Mouse (Mus musculus): ENCODE results near the gene Slit3.

Slit3 gene

GRCm38 (mm10) chr11:35454781-35455180 lies 333.8 kb downstream of the Slit3 start:
- DNase-seq (ENCODE audit: low read depth, low spot score) = no peak

- no peak for DNase-seq (ENCODE audit: low read depth, low spot score)
Measured at GRCm38 (mm10) chr11:35458068-35458467, 337.0 kb downstream of the Slit3 start.

DNA sequence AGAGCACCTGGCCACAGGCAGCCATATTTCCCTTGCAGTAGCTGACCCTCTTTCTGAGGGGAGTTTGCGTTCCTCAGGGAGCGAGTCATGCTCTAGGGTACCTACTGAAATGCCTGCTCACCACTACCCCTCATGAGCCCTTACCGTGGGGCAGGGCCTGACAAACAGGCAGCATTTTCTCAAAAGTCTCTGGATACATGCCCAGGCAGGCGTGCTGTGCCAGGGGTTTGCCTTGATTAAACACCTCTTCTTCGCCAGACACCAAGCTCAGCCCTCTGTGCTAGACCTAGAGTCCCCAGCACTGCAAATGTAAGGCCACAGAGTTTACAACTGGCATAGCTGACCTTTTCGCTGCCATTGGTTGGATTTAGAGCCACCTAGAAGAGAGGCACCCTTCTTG lies 345.7 kb downstream of the Slit3 start:
- no peak for DNase-seq (ENCODE audit: low read depth, low spot score)

GRCm38 (mm10) chr11:35468847-35469246 lies 347.8 kb downstream of the Slit3 start:
- no peak for DNase-seq (ENCODE audit: low read depth, low spot score)

GRCm38 (mm10) chr11:35469940-35470339 lies 348.9 kb downstream of the Slit3 start:
- DNase-seq (ENCODE audit: low read depth, low spot score) = no peak

DNA sequence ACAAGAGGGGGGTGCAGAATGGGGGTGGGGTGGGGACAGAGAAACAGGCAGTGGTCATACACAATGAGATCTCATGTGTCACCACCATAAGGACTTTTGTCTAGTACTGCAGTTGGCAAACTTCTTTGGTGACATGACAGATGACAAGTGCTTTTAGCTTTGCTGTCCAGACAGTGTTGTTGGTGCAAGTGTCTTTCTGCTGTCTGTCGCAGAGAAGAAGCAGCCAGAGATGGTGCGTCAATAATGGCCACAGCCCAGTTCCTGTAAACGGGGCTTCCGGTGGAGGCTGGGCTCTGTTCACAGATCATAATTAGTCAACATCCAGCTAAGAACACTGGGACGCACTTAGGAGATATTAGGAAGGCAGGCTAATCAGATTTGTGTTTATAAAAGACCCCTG lies 349.8 kb downstream of the Slit3 start:
- DNase-seq (ENCODE audit: low read depth, low spot score) = no peak

DNA sequence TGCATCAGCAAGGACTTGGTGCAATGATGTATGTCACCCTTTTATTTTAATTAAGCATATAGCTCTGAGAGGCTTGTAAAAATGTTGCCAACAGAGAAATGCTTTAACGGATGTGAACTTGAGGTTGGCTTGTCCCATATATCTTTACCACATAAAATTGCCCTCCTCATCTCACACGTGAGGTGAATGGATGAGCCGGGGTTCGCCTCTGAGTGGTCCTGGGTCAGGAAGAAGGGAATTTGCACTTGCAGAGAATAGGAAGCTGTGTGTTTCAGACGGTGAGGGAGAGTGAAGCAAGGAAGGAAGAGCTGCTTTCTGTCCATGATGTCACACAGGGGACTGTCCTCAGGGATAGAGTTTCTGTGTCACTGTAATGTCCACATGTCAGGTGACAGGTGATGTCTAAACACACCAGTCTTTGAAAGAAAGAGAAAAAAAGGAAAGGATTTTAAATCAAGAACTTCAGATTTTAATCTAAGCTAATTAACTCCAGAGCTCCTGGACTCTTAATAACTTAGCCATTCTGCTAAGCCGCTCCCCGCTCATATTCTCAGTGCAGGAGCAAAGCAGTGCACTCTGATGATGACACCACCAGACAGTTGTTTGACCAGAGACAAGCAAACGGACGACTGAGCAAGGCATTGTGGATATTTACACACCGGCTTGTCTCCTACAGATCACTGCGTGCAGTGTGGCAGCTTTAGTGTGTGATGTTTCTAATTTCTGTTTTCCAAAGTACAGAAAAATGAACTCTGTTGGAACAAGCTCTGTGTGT lies 352.0 kb downstream of the Slit3 start:
- no peak for DNase-seq (ENCODE audit: low read depth, low spot score)

GRCm38 (mm10) chr11:35473617-35473996 lies 352.6 kb downstream of the Slit3 start:
- no peak for DNase-seq (ENCODE audit: low read depth, low spot score)

GRCm38 (mm10) chr11:35480146-35480545 lies 359.1 kb downstream of the Slit3 start:
- peak; percentile 6 for DNase-seq (ENCODE audit: low read depth, low spot score)

GRCm38 (mm10) chr11:35481611-35482363 lies 360.8 kb downstream of the Slit3 start:
- DNase-seq (ENCODE audit: low read depth, low spot score) = no peak

GRCm38 (mm10) chr11:35487966-35488365 lies 366.9 kb downstream of the Slit3 start:
- DNase-seq (ENCODE audit: low read depth, low spot score) = no peak

- DNase-seq (ENCODE audit: low read depth, low spot score) = no peak
Measured at GRCm38 (mm10) chr11:35491701-35492100, 370.7 kb downstream of the Slit3 start.

GRCm38 (mm10) chr11:35496874-35497273 lies 375.9 kb downstream of the Slit3 start:
- no peak for DNase-seq (ENCODE audit: low read depth, low spot score)

DNA sequence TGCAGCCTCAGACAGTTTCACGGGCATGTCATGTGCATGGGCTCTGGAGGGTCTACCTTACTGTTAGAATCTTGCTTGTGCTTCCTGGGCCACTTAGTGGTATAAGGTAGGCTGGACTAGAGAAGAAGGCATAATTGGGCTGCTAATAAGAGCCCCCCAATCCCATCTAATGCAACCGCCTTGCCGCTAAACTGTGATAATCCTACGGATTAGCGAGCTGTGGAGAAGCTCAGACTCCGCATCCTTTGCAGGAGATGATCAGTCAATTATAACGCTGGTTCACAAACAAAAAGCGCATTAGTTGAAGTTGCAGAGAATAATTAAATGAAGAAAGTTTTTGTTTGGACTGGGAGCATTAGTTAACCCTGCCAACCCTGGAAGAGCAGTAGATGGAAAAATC lies 376.9 kb downstream of the Slit3 start:
- no peak for DNase-seq (ENCODE audit: low read depth, low spot score)

GRCm38 (mm10) chr11:35502128-35502527 lies 381.1 kb downstream of the Slit3 start:
- DNase-seq (ENCODE audit: low read depth, low spot score) = no peak

- DNase-seq (ENCODE audit: low read depth, low spot score) = no peak
Measured at GRCm38 (mm10) chr11:35504051-35504450, 383.0 kb downstream of the Slit3 start.

- DNase-seq (ENCODE audit: low read depth, low spot score) = no peak
Measured at GRCm38 (mm10) chr11:35504916-35505315, 383.9 kb downstream of the Slit3 start.

GRCm38 (mm10) chr11:35505316-35505715 lies 384.3 kb downstream of the Slit3 start:
- DNase-seq (ENCODE audit: low read depth, low spot score) = no peak

GRCm38 (mm10) chr11:35505817-35506216 lies 384.8 kb downstream of the Slit3 start:
- DNase-seq (ENCODE audit: low read depth, low spot score) = no peak

DNA sequence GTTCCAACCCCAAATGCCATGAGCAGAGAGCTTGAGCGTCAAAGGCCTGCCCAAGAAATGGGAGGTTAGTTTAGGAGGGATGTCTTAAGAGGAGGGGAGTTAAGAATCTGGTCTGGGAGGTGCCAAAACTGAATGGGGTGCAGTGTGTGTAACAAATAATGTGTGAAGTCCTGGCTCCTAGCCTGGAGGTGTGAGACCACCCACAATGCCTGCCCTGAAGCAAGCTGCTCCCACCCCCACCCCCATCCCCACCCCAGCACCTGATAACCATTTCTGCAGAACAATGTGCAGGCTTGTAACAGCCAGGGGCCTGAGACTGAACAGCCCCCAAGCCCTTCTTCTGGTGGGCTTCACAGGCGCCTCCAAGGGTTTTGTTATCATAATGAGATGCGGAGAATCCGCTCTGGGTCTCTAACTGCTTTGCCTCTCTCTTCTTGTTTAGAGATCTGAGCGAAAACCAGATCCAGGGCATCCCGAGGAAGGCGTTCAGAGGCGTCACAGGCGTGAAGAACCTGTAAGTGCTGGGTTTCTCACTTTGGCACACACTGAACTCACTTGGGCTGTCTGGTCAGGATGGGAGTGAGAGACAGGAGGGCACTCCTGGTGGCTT lies 386.9 kb downstream of the Slit3 start:
- DNase-seq (ENCODE audit: low read depth, low spot score) = no peak

- no peak for DNase-seq (ENCODE audit: low read depth, low spot score)
Measured at GRCm38 (mm10) chr11:35512686-35513085, 391.7 kb downstream of the Slit3 start.

- DNase-seq (ENCODE audit: low read depth, low spot score) = no peak
Measured at GRCm38 (mm10) chr11:35513343-35513742, 392.3 kb downstream of the Slit3 start.

Data from telencephalon, adult 2 months (tissue).